Mouse (Mus musculus): ENCODE results near the gene Fbxo30. TPM values are rescaled to one million over a fixed set of nuclear protein-coding genes. Genes with fewer than 3 reads are reported as not detected.

The Fbxo30 gene
- polyA plus RNA-seq (2015; fragmentation: Nextera tagmentation; extraction: Ambion mirVana): 34.6 and 35.7 TPM in 2 replicates

GRCm38 (mm10) chr10:11280578-11281463 lies at the start of gene Fbxo30:
TSS of gene Fbxo30 (plus strand) at chr10:11281330.

GRCm38 (mm10) chr10:11343205-11344141 lies 62.3 kb downstream of the Fbxo30 start, which contains the start of gene Epm2a:
TSS of gene Epm2a (plus strand) at chr10:11343404.

Other genes with a start within 250 kb of the Fbxo30 start
- gene Grm1, start 199.0 kb upstream of the Fbxo30 start, polyA plus RNA-seq (2015; fragmentation: Nextera tagmentation; extraction: Ambion mirVana): 0.07 TPM in 1 of 2 replicates, not detected in the other
- gene Shprh, start 131.9 kb upstream of the Fbxo30 start, polyA plus RNA-seq (2015; fragmentation: Nextera tagmentation; extraction: Ambion mirVana): 6.4 and 7.2 TPM in 2 replicates
- gene Epm2a, start 62.1 kb downstream of the Fbxo30 start, polyA plus RNA-seq (2015; fragmentation: Nextera tagmentation; extraction: Ambion mirVana): 0.81 and 1.3 TPM in 2 replicates